Mouse (Mus musculus) midbrain, embryonic 14.5 days (tissue): ENCODE results near the gene Vmn2r36. TPM values are rescaled to one million over a fixed set of nuclear protein-coding genes. Genes with fewer than 3 reads are reported as not detected.
"Not testable (repeated sequence)": the region's sequence is repeated elsewhere in the genome, so short reads cannot be mapped to it uniquely, and the experiment has no call there.

Experiments
- ATAC-seq: fragments of 200-750 bp; cut with Nextera tagmentation; 2 replicates; pipeline ENCODE4 v1.8.0; 2017; ENCODE audit warnings: moderate number of reproducible peaks, moderate library complexity; ENCODE audit not compliant: low FRiP score, low TSS enrichment
- DNase-seq: peaks from one replicate; pipeline ENCODE4 v3.0.0-alpha.2; 2015
- H3K27ac ChIP-seq: fragments of 300-500 bp; sonication (generic); replicated peaks from 2 replicates; pipeline ENCODE4 v1.5.1; 2014; ENCODE audit warnings: mild to moderate bottlenecking, low read depth, low read length, moderate library complexity
- H3K27me3 ChIP-seq: fragments of 300-500 bp; sonication (generic); 2 replicates; pipeline ENCODE4 v1.6.1; 2014; ENCODE audit warnings: low read length, control low read depth, mixed read lengths; ENCODE audit not compliant: control insufficient read depth, insufficient read depth
- H3K36me3 ChIP-seq: fragments of 300-500 bp; sonication (generic); 2 replicates; pipeline ENCODE4 v1.6.1; 2014; ENCODE audit warnings: low read length, control low read depth; ENCODE audit not compliant: control insufficient read depth, insufficient read depth
- H3K4me1 ChIP-seq: fragments of 300-500 bp; sonication (generic); 2 replicates; pipeline ENCODE4 v1.6.1; 2014; ENCODE audit warnings: mild to moderate bottlenecking, antibody characterized with exemption, low read length, control low read depth; ENCODE audit not compliant: control insufficient read depth, insufficient read depth
- H3K4me2 ChIP-seq: fragments of 300-500 bp; sonication (generic); 2 replicates; pipeline ENCODE4 v1.6.1; 2014; ENCODE audit warnings: mild to moderate bottlenecking, low read length, moderate library complexity
- H3K4me3 ChIP-seq: fragments of 300-500 bp; sonication (generic); replicated peaks from 2 replicates; pipeline ENCODE4 v1.5.1; 2014; ENCODE audit warnings: low read depth, low read length
- H3K9ac ChIP-seq: fragments of 300-500 bp; sonication (generic); replicated peaks from 2 replicates; pipeline ENCODE4 v1.6.1; 2014; ENCODE audit warnings: mild to moderate bottlenecking, low read length, moderate library complexity
- H3K9me3 ChIP-seq: fragments of 300-500 bp; sonication (generic); 2 replicates; pipeline ENCODE4 v1.6.1; 2016; ENCODE audit warnings: low read length, control low read depth, mixed read lengths; ENCODE audit not compliant: control insufficient read depth
- WGBS: fragments of 180-500 bp; shearing (Covaris S2); extraction: QIAGEN DNeasy Blood & Tissue Kit; methylation state at CpG from one replicate; pipeline ENCODE4 v1.1.7; 2014; 5-methylcytosine and 5-hydroxymethylcytosine counted together
- polyA plus RNA-seq: library from polyadenylated mRNA; unstranded; fragments of >200 nt; fragmentation: Nextera tagmentation; extraction: Ambion mirVana; gene quantifications from 2 replicates; pipeline ENCODE4 v1.2.1, GENCODE M21; 2014

Gene Vmn2r36
- not detected in 2 replicates for polyA plus RNA-seq

DNA sequence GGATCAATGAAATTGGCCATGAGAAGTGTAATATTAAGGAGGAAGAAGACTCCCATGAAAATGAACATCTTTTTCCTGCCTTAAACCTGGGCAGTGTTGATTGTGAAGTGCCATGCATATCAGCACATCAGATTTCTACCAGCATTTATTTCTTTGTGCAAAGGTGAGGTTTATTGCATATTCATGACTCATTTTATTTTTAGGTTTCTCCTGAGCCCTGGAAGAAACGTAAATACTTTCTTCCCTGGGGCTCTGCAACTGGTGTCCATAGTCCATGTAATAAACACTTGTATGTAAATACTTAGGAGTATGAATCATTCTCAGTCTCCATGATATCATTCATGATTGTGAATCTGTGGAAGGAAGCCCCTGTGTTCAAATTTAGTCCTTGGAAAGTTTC lies at the start of gene Vmn2r36:
Vmn2r36 (minus strand) TSS at position 101 of the 400 bp plus-strand sequence.
- not testable (repeated sequence) for H3K27ac ChIP-seq, H3K27me3 ChIP-seq, H3K36me3 ChIP-seq, H3K4me1 ChIP-seq, H3K9me3 ChIP-seq, H3K4me3 ChIP-seq, H3K9ac ChIP-seq, H3K4me2 ChIP-seq, ATAC-seq, DNase-seq
- WGBS: no CpG with 5 or more reads among the region's 1 CpGs

Other genes with a start within 250 kb of the Vmn2r36 start
- not detected in 2 replicates for gene Vmn2r34, start 213.0 kb downstream of the Vmn2r36 start, polyA plus RNA-seq
- not detected in 2 replicates for gene Vmn2r35, start 82.6 kb downstream of the Vmn2r36 start, polyA plus RNA-seq